Mouse (Mus musculus) left cerebral cortex, postnatal 14 days (tissue): ENCODE measurements around the gene Usp17ld. TPM values are rescaled to one million over a fixed set of nuclear protein-coding genes. Genes with fewer than 3 reads are reported as not detected.
"Not testable (repeated sequence)": the region's sequence is repeated elsewhere in the genome, so short reads cannot be mapped to it uniquely, and the experiment has no call there.

Experiments used
- DNase-seq, 2 experiments: peaks; one replicate each; pipeline ENCODE4 v3.0.0; 2021 to 2022; ENCODE audit warnings: low spot score in 2 of 2, mixed read lengths in 1 of 2
- intact Hi-C: fragments of 180-260 bp; cut with DNase I; formaldehyde crosslinking; loops from one replicate; pipeline ENCODE4 v1.15.1; 2025
- long read RNA-seq, 2 experiments: library from polyadenylated mRNA; stranded (forward); transcript quantifications; one replicate each; pipeline ENCODE4 v2.0.0; 2021
- microRNA-seq, 2 experiments: library from miRNA; unstranded; fragments of <30 nt; microRNA quantifications; one replicate each; pipeline ENCODE4 v1.2.0; 2022
- total RNA-seq, 2 experiments: library from RNA; stranded (reverse); gene quantifications; 2 replicates each; pipeline ENCODE4 v1.2.3; 2021

Usp17ld gene
- total RNA-seq, result not detected
- long read RNA-seq, experiment 1, result 0 reads
- long read RNA-seq, experiment 2, result 0 reads

DNA sequence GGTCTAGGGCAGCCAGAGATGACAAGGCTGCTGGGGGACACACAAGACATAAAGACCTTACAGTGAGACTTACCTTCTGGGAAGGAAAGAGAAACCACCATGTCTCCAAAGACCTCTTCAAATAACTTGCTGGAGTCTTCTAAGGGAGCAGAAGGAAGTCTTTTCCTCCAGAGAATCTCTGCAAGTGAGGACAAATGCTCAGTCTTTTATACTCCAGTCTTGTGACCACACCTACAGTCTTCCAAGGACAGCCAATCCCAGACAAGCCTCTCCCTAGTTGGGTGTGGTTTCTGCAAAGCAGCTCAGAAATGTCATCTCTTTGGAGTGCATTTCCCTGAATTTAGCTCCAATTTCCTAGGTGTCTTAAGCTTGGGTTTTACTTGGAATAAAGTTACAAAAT lies at the start of gene Usp17ld:
Gene Usp17ld (minus strand): TSS at position 101 of the 400 bp plus-strand sequence.
- intact Hi-C loops, DNase-seq: not testable (repeated sequence)

DNA sequence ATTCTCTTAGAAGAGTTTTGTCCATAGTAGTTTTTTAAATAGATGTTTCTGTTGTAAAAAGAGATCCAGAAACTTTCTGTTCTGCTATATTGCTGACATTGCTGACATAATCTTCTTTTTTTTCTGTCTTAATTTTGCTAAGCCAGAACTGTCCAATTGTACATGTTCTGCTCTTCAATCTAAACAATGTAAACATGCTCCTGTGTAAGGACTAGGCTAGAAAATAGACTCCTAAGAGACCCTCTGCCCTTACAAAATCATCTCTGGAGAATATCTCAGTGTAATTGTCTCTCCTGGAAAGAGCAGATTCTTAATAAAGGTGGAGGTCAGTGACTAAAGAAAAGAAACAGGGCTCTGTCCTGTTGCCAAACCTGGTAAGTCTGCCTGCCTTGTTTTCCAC lies 35.6 kb downstream of the Usp17ld start, which contains the start of gene Olfr594:
Gene Olfr594 (plus strand): TSS at position 301 of the 400 bp plus-strand sequence.
- no peak for DNase-seq
- intact Hi-C loops, result no loop called here

DNA sequence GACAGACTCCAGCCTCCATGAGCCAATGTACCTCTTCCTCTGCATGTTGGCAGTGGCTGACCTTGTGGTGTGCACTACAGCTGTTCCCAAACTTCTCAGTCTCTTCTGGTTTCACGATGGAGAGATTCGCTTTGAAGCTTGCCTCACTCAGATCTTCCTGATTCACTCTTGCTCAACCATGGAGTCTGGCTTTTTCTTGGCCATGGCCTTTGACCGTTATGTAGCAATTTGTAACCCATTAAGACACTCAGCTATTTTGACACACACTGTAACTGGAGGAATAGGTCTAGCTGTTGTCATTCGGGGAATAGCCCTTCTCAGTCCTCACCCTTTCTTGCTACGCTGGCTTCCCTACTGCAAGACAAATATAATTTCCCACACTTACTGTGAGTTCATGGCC lies 40.3 kb downstream of the Usp17ld start:
- DNase-seq, intact Hi-C loops: not testable (repeated sequence)

DNA sequence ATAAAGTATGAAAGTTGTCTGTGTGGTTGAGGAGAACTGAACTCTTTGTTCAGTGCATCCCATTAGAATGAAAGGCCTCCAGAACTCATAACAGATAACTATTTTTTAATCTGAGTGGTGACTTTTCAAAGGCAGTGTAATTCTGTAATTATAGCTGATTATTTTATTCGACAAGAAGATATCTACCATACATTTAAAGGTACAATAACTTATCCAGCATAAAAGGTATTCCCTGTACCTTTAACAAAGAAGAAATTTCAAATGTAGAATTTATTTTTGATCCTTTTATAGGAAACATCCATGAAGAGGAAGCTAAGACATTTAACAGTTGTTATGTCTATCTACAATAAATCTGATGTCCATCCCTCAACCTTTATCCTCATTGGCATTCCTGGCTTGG lies 40.7 kb downstream of the Usp17ld start, which contains the start of gene Olfr593:
Gene Olfr593 (plus strand): TSS at position 301 of the 400 bp plus-strand sequence.
- DNase-seq, result no peak
- intact Hi-C loops, result no loop called here

Small RNAs within 50 kb of the gene (microRNA-seq; reads per million reads assigned to microRNA genes)
- gene Gm23550 (0 reads per million in 2 experiments), gene Gm25171 (0 reads per million in 2 experiments)

Other genes starting within 250 kb of the Usp17ld start
- not detected for gene Olfr582, start 214.5 kb downstream of the Usp17ld start, total RNA-seq
- gene Olfr583, start 201.2 kb downstream of the Usp17ld start, total RNA-seq, result not detected
- not detected for gene Olfr584, start 170.6 kb downstream of the Usp17ld start, total RNA-seq
- not detected for gene Olfr585, start 154.8 kb downstream of the Usp17ld start, total RNA-seq
- not detected for gene Olfr586, start 126.9 kb downstream of the Usp17ld start, total RNA-seq
- not detected for gene Olfr588-ps1, start 111.6 kb downstream of the Usp17ld start, total RNA-seq
- not detected for gene Olfr589, start 96.1 kb downstream of the Usp17ld start, total RNA-seq
- not detected for gene Olfr591, start 74.2 kb downstream of the Usp17ld start, total RNA-seq
- gene Olfr592, start 67.7 kb downstream of the Usp17ld start, total RNA-seq, result not detected
- gene Olfr593, start 40.6 kb downstream of the Usp17ld start, total RNA-seq, result not detected
- not detected for gene Olfr594, start 35.5 kb downstream of the Usp17ld start, total RNA-seq
- gene Olfr596, start 53.1 kb upstream of the Usp17ld start, total RNA-seq, result not detected
- not detected for gene Olfr597, start 63.8 kb upstream of the Usp17ld start, total RNA-seq
- not detected for gene Olfr598, start 71.1 kb upstream of the Usp17ld start, total RNA-seq
- gene Olfr599, start 83.4 kb upstream of the Usp17ld start, total RNA-seq, result not detected
- not detected for gene Olfr600, start 97.2 kb upstream of the Usp17ld start, total RNA-seq
- not detected for gene Olfr601, start 110.2 kb upstream of the Usp17ld start, total RNA-seq
- gene Olfr603, start 133.7 kb upstream of the Usp17ld start, total RNA-seq, result not detected
- gene Usp17lc, start 162.6 kb upstream of the Usp17ld start, total RNA-seq, result not detected
- gene Olfr605, start 192.9 kb upstream of the Usp17ld start, total RNA-seq, result not detected
- not detected for gene Olfr606, start 196.5 kb upstream of the Usp17ld start, total RNA-seq
- not detected for gene Olfr607, start 211.6 kb upstream of the Usp17ld start, total RNA-seq
- gene Olfr608, start 217.4 kb upstream of the Usp17ld start, total RNA-seq, result not detected
- not detected for gene Olfr609, start 245.6 kb upstream of the Usp17ld start, total RNA-seq